Mouse (Mus musculus) ES-E14 (cell line): Measurements from ENCODE around the gene Hrc.

Source experiments
- CHD2 ChIP-seq: IDR thresholded peaks from 2 replicates; pipeline ENCODE4 v1.6.1; 2014; ENCODE audit warnings: mild to moderate bottlenecking, low read depth, low read length, inconsistent platforms
- MAFK ChIP-seq: IDR thresholded peaks from 2 replicates; pipeline ENCODE4 v1.6.1; 2014; ENCODE audit warnings: mild to moderate bottlenecking, low read depth, low read length, inconsistent platforms; ENCODE audit not compliant: insufficient read depth
- ZC3H11A ChIP-seq: IDR thresholded peaks from 2 replicates; pipeline ENCODE4 v1.6.1; 2012; ENCODE audit warnings: low read depth, mild to moderate bottlenecking, inconsistent platforms, low read length, borderline replicate concordance
- ZNF384 ChIP-seq: IDR thresholded peaks from 2 replicates; pipeline ENCODE4 v1.6.1; 2012; ENCODE audit warnings: low read depth, low read length, inconsistent platforms

- TF ChIP-seq CHD2 (no peak), ZC3H11A (no peak), ZNF384 (no peak), MAFK (no peak)
These were observed 27.7 kb downstream of the Hrc start for GRCm38 (mm10) chr7:45362801-45363200.
